Mouse (Mus musculus): ENCODE measurements at regions not wholly inside any gene's neighbourhood (a gene's known extent, or its start where the extent isn't known, plus 50 kb on each side); places are given as distances from the start of the nearest gene placed in this dataset.

GRCm38 (mm10) chr12:77532547-77532946 is 294.6 kb downstream of the Fut8 start:
- no peak for TF ChIP-seq POLR2A (IDR thresholded peaks at IDR 0.05; ENCODE audit: borderline replicate concordance, extremely low read depth, insufficient read depth, insufficient read length, poor library complexity, severe bottlenecking)
- TF ChIP-seq CTCF (IDR thresholded peaks at IDR 0.05; ENCODE audit: borderline replicate concordance, extremely low read depth, insufficient read depth, insufficient read length), result no peak
